Mouse (Mus musculus) small intestine, adult 10 weeks (tissue): ENCODE data around the gene Ccdc47. TPM values are rescaled to one million over a fixed set of nuclear protein-coding genes. Genes with fewer than 3 reads are reported as not detected.

ENCODE experiments used
- polyA plus RNA-seq: library from polyadenylated mRNA; stranded (reverse); fragments of 350-450 nt; fragmentation: Illumina TruSeq; extraction: RNeasy Lipid Tissue Mini Kit (QIAGEN cat#74804); gene quantifications from one replicate; pipeline ENCODE4 v1.2.3, GENCODE M21; 2014; ENCODE audit warnings: low replicate concordance

The Ccdc47 gene
- 131 TPM for polyA plus RNA-seq

DNA sequence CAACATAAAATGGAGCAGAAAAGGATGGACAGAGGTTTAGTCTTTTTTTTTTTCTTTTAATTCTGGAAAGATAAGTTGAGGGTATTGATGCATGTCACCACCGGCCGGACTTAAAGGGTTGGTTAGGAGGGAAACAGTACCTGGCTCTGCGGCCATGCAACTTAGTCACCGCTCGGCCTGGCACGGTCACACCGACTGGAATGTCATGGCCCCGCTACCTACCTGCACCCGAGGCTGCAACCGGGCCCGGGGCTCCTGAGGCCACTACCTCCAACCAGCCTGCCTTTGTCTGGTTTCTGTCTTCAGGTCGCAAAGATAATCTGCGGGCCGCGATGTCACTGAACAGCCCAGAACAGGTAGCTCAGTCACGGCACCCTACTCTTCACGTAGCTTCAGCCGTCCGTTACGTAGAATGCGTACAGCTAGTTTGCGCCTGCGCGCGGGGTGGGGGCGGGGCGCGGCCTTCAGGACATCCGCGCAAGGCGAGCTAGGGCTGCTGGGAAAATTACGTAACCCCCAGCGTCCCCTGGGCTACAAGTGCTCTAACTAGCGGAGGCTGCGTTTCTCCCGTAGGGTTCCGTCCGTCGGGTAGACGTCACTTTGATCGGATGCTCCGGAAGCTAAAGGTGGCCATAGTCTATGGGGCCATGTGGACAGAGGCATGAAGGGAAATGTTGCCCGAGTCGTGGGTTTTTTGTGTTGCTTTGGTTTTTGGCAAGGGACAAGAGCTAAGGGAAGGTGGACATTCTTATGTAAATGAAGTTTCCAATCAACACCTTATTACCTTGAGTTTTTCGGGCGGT, at the start of gene Ccdc47:
TSS of gene Ccdc47 (minus strand) at position 418 of the 803 bp plus-strand sequence.

DNA sequence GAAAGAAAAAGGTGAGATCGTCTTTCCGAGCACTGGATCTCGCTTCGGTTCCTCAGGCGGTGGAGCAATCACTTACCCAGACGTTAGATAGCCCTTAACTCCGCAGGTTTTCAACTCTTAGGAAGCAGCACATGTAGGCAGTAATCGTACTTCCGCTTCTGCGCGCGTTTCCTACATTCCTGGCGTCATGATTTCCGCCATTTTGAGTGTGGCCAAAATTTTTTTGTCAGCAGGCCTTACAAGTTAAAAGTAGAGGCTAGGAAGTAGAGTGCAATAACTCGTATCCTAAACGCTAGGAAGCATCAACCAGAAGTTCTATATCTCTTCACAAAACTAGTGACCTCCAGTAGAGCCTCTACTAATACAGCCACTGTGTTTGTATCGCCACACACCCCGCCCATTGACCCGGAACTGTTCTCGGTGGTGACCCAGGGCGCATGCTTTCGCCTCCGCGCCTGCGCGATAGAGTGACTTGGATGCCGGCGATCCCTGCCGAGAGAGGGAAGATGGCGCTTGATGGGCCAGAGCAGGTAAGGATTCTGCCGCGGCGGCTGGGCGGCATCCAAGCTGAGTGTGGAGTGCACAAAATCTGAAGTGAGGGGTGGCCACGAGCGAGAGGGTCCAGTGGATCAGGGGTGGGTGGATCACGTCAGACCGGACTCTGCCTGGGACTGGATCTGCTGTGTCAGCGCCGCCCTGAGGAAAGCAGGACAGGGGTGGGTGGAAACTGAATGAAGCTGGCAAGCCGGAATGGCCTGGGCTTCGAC, 39.7 kb upstream of the Ccdc47 start, which contains the start of the genes Ftsj3 and Psmc5:
TSS of gene Ftsj3 (minus strand) at position 395 of the 767 bp plus-strand sequence.
TSS of gene Psmc5 (plus strand) at position 470 of the 767 bp plus-strand sequence.

DNA sequence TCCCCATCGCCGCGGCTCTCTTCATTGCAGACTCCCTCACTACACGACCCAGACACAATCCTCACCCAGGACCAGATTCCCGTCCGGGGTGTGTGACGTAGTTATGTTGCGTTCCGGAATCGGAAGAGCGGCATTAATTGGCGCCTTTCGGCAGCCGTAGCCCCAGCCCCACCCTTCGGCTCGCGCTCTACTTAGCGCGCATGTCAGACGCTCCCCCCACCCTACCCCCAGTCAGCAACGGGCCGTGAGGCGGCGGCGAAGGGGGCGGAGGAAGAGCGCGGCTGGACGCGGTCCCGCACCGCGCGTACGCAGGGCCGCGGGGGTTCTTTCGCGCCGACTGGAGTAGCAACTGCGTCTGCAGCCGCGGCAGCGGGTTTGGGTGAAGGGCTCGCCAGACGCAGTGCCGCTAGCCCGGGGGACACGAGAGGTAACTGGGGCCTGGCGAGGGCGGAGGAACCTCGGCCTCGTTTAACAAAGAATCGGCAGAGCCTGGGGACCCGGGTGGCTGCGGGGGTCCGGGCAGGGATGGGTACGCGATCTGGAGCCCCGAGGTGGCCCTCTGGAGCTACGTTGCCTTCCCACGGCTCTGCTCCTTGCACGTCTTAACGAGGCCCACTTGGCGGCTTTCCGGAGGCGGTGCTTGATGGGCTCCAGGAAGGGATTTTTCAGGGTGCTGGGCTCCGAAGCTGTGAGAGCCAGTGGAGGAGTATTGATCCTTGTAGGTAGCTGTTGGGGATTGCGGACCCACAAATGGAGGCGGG, 766 bp upstream of the Ccdc47 start, which contains the start of gene Ddx42:
TSS of gene Ddx42 (plus strand) at position 197 of the 761 bp plus-strand sequence.

DNA sequence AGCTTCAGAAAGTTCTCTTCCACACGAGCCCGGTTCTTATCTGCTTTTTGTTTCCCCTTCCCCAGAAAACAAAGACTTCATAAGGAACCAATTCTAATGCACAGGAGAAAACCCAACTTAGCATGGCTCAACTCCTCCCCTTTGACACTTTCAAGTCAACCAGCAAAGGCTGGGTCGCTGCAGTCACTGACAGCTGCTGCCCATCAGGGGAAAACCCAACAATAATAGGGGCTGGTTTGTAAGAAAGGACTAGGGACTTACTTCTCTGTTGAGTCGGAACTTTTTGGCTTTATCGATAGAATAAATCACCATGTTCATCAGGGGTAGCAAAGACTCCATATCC, 14.1 kb downstream of the Ccdc47 start, which contains the start of gene Strada:
TSS of gene Strada (minus strand) at position 46 of the 343 bp plus-strand sequence.

DNA sequence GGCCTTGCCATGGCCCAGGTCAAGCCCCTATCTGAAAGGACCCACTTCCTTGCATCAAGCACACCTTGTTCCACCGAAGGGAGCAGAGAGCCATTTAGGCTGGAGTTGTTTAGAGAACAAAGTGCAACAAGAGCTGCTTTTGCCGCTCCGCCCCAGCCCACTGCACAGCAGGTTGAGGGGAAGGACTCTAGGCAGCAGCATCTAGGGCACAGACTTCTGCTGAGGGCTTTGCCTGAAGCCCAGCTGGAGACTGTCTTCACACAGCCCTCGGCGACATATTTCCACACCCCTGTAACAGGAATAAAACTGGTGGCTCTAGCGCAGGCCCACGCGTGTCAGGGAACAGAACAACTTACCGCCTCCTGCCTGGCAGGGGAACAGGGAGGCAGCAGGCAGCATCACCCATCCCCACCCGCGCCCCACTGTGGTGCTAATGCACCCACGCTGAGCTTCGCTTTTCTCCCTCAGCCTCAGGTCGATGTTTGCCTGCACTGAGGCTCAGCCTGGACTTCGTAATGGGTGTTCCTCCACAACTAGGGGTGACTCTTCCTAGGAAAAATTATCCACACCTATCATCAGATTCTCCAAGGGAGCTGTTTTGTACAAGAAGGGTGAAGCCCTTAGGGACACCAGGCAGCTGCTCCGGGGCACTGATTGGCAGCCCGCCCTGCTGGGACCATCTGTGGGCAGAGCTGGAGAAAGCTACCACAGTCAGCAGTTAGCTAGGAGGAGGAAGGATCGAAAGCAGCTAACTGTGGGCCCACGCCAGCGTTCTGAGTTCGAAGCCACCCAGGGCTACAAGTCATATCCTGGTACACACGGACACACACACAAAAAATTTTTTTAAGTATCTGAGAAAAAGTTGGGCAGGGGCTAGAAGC, 55.1 kb downstream of the Ccdc47 start, which contains the start of the genes Gm10840 and Limd2:
TSS of gene Gm10840 (plus strand) at position 10 of the 881 bp plus-strand sequence.
TSS of gene Limd2 (minus strand) at position 20 of the 881 bp plus-strand sequence.

Other genes with a start within 250 kb of the Ccdc47 start
- gene Ace, start 248.4 kb downstream of the Ccdc47 start, polyA plus RNA-seq = 272 TPM
- not detected for gene Ace3, start 221.7 kb downstream of the Ccdc47 start, polyA plus RNA-seq
- gene Kcnh6, start 208.2 kb downstream of the Ccdc47 start, polyA plus RNA-seq = not detected
- 36.5 TPM for gene Dcaf7, start 179.5 kb downstream of the Ccdc47 start, polyA plus RNA-seq
- 6.8 TPM for gene Taco1, start 150.3 kb downstream of the Ccdc47 start, polyA plus RNA-seq
- 3.5 TPM for gene Map3k3, start 131.7 kb downstream of the Ccdc47 start, polyA plus RNA-seq
- not detected for gene Gm10840, start 55.5 kb downstream of the Ccdc47 start, polyA plus RNA-seq
- 1.6 TPM for gene Limd2, start 55.5 kb downstream of the Ccdc47 start, polyA plus RNA-seq
- gene Strada, start 14.2 kb downstream of the Ccdc47 start, polyA plus RNA-seq = 3.2 TPM
- gene Ddx42, start 582 bp upstream of the Ccdc47 start, polyA plus RNA-seq = 34.6 TPM
- 5.4 TPM for gene Ftsj3, start 39.7 kb upstream of the Ccdc47 start, polyA plus RNA-seq
- 15.4 TPM for gene Psmc5, start 39.8 kb upstream of the Ccdc47 start, polyA plus RNA-seq
- gene Smarcd2, start 56.6 kb upstream of the Ccdc47 start, polyA plus RNA-seq = 9.3 TPM
- gene Tcam1, start 60.3 kb upstream of the Ccdc47 start, polyA plus RNA-seq = not detected
- gene Gh, start 85.5 kb upstream of the Ccdc47 start, polyA plus RNA-seq = not detected
- gene Cd79b, start 98.4 kb upstream of the Ccdc47 start, polyA plus RNA-seq = 2.1 TPM
- not detected for gene Scn4a, start 136.9 kb upstream of the Ccdc47 start, polyA plus RNA-seq
- gene Prr29, start 149.1 kb upstream of the Ccdc47 start, polyA plus RNA-seq = not detected
- not detected for gene Icam2, start 171.7 kb upstream of the Ccdc47 start, polyA plus RNA-seq